In genomic region chr10:117274645-117275044, GRCm38 (mm10) we compare ENCODE assay signal across 10 mouse cellular contexts. TPM values are rescaled to one million over a fixed set of nuclear protein-coding genes. Genes with fewer than 3 reads are reported as not detected.
"Had no signal": no experiment of that assay in that cellular context is flagged by ENCODE, and none has a peak within 500 bp of the region (broad histone marks: within the 10 kb centered on the region; RNA-seq: fewer than 3 reads in every experiment).

No protein-coding gene starts in this region.

RNA-seq across cellular contexts. Expression of gene Lyz1, which starts 18.0 kb away (rescaled TPM):
- total RNA-seq: liver, adult 2 months; midbrain, postnatal 0 days had no signal

RNA-seq across cellular contexts. Expression of gene 9530003J23Rik, which starts 36.1 kb away (rescaled TPM):
- total RNA-seq: left cerebral cortex, adult 18-20 months; left cerebral cortex, adult 2 months; left cerebral cortex, adult 8-10 months; left cerebral cortex, postnatal 10 days; left cerebral cortex, postnatal 14 days; left cerebral cortex, postnatal 25 days; left cerebral cortex, postnatal 36 days; left cerebral cortex, postnatal 4 days; liver, adult 2 months; midbrain, postnatal 0 days had no signal
